Mouse (Mus musculus) lung, postnatal 25 days (tissue): ENCODE measurements around the gene Itpr1.

Experiments
- DNase-seq: peaks from one replicate; pipeline ENCODE4 v3.0.0; 2022; ENCODE audit warnings: low spot score

Itpr1 gene

GRCm38 (mm10) chr6:108390624-108391324 lies 177.9 kb downstream of the Itpr1 start:
- DNase-seq = peak; percentile 54

GRCm38 (mm10) chr6:108393131-108393530 lies 180.2 kb downstream of the Itpr1 start:
- DNase-seq = no peak

GRCm38 (mm10) chr6:108397956-108398355 lies 185.1 kb downstream of the Itpr1 start:
- DNase-seq = no peak

GRCm38 (mm10) chr6:108401412-108401955 lies 188.6 kb downstream of the Itpr1 start:
- no peak for DNase-seq

GRCm38 (mm10) chr6:108404736-108405135 lies 191.8 kb downstream of the Itpr1 start:
- DNase-seq = peak; percentile 30

GRCm38 (mm10) chr6:108408053-108408452 lies 195.2 kb downstream of the Itpr1 start:
- DNase-seq = peak; percentile 62

GRCm38 (mm10) chr6:108408726-108409125 lies 195.8 kb downstream of the Itpr1 start:
- no peak for DNase-seq

GRCm38 (mm10) chr6:108410771-108411170 lies 197.9 kb downstream of the Itpr1 start:
- DNase-seq = peak; percentile 83

- DNase-seq = peak; percentile 38
Observed at GRCm38 (mm10) chr6:108411201-108411600, 198.3 kb downstream of the Itpr1 start.

GRCm38 (mm10) chr6:108413006-108413405 lies 200.1 kb downstream of the Itpr1 start:
- DNase-seq = peak; percentile 72

GRCm38 (mm10) chr6:108413593-108413992 lies 200.7 kb downstream of the Itpr1 start:
- no peak for DNase-seq

- DNase-seq = no peak
Observed at GRCm38 (mm10) chr6:108415847-108416246, 203.0 kb downstream of the Itpr1 start.

- DNase-seq = peak; percentile 50
Observed at GRCm38 (mm10) chr6:108417508-108417907, 204.6 kb downstream of the Itpr1 start.

- DNase-seq = peak; percentile 44
Observed at GRCm38 (mm10) chr6:108418218-108418617, 205.3 kb downstream of the Itpr1 start.

- no peak for DNase-seq
Observed at GRCm38 (mm10) chr6:108424749-108425584, 212.1 kb downstream of the Itpr1 start.

- peak; percentile 91 for DNase-seq
Observed at GRCm38 (mm10) chr6:108426789-108427188, 213.9 kb downstream of the Itpr1 start.

- DNase-seq = no peak
Observed at GRCm38 (mm10) chr6:108428383-108428782, 215.5 kb downstream of the Itpr1 start.

- no peak for DNase-seq
Observed at GRCm38 (mm10) chr6:108429950-108430349, 217.1 kb downstream of the Itpr1 start.

GRCm38 (mm10) chr6:108431193-108431592 lies 218.3 kb downstream of the Itpr1 start:
- no peak for DNase-seq

- DNase-seq = peak; percentile 15
Observed at GRCm38 (mm10) chr6:108432836-108433235, 219.9 kb downstream of the Itpr1 start.

GRCm38 (mm10) chr6:108434816-108435215 lies 221.9 kb downstream of the Itpr1 start:
- no peak for DNase-seq

- no peak for DNase-seq
Observed at GRCm38 (mm10) chr6:108435467-108435866, 222.6 kb downstream of the Itpr1 start.

GRCm38 (mm10) chr6:108436608-108437007 lies 223.7 kb downstream of the Itpr1 start:
- no peak for DNase-seq
